Mouse (Mus musculus): ENCODE data around the gene Ece2. TPM values are rescaled to one million over a fixed set of nuclear protein-coding genes. Genes with fewer than 3 reads are reported as not detected.
"Not testable (repeated sequence)": the region's sequence is repeated elsewhere in the genome, so short reads cannot be mapped to it uniquely, and the experiment has no call there.

Gene Ece2
- polyA plus RNA-seq, 2 experiments, result 0.04 to 0.08 TPM

DNA sequence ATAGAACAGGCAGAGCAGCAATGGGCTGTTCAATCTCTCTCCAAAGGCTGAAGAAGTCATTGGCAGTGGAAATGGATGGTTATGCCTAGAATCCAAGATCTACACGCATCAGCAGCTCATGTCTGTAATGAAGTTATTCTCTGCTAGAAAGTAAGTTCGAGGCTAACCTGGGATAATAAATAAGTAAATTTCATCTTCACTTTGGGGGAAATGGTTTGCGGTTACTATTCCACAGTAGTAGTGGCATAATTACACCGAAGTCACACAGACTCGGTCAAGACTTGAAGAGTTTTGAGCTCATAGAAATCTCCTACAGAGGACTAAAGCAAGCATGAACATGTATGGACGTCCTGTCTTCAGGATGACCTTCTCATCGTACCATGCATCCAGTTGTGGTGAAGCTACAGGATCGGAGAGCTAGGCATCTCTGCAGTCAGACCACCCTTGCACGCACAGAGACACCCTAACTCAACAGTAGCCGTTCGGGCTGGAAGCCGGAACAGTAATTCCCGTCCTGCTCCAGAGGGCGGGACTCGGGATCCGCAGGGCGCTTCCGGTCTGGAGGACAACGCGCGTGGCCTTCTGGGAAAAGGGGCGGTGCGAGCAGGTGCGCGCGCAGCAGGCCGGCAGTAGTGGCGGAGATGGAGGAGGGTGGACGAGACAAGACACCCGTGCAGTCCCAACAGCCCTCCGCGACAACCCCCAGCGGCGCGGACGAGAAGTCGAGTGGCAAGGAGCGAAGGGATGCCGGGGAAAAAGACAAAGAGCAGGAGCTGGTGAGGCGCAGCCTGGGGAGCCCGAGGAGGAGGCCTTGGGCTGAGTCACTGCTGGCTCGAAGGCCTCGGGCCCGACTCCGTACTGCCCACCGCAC lies 21.7 kb downstream of the Ece2 start, which contains the start of gene Psmd2:
TSS of gene Psmd2 (plus strand) at position 577 of the 871 bp plus-strand sequence.
- no peaks in the 10 kb centered on the region for H3K9me3 ChIP-seq (ENCODE audit: control insufficient read depth, low read length)
- no peak for TF ChIP-seq EP300 (IDR thresholded peaks at IDR 0.05; ENCODE audit: low read depth)
- peak; percentile 34 for TF ChIP-seq CTCF (IDR thresholded peaks at IDR 0.05; ENCODE audit: low read depth)
- H3K4me3 ChIP-seq (ENCODE audit: insufficient read depth in 1 of 2, low read depth in 2 of 2, low read length in 2 of 2), result peak within 1 kb of the TSS; percentile 80 to 96
- peaks cover 7% of the 10 kb centered on the region in 2 experiments; a peak in 3 of 4 replicates for H3K4me1 ChIP-seq (replicated peaks; ENCODE audit: control insufficient read depth in 2 of 2, insufficient read depth in 2 of 2, low read length in 1 of 2)
- peaks cover 17% of the 10 kb centered on the region for H3K36me3 ChIP-seq (replicated peaks; ENCODE audit: control insufficient read depth, insufficient read depth, low read depth)
- peak within 1 kb of the TSS; percentile 69 for H3K4me2 ChIP-seq (ENCODE audit: low read depth)
- peak; percentile 97 for ATAC-seq (ENCODE audit: insufficient read depth)
- peak within 1 kb of the TSS; percentile 82 for H3K9ac ChIP-seq (replicated peaks)
- H3K27me3 ChIP-seq (ENCODE audit: control insufficient read depth, insufficient read depth, low read length), result no peaks in the 10 kb centered on the region
- WGBS (ENCODE audit: insufficient replicate concordance), result 1% methylated on average over 46 of the region's 46 CpGs
- peak; percentile 85 to 86 (median 86) for DNase-seq (ENCODE audit: low read depth in 3 of 3, low spot score in 3 of 3)
- peak within 1 kb of the TSS; percentile 51 for H3K27ac ChIP-seq

DNA sequence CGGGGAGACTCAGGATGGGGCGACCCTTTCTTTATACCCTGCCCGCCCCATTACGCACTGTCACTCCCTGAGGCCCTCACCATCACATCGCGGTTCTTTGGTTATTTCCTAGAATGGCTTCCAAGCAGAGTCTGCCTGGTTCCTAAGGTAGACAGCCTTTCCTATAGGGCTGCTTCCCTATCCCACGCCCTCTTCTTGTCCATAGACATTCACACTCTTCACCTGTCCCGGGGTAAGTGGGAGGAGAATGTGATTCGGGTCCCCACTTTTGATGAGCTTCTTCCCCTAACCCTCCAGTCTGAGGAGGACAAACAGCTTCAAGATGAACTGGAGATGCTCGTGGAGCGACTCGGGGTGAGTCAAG lies 22.3 kb downstream of the Ece2 start:
- H3K27ac ChIP-seq, result no peak overlapping the region; the same call in 1 of the 2 replicates
- no peaks in the 10 kb centered on the region for H3K27me3 ChIP-seq (ENCODE audit: control insufficient read depth, insufficient read depth, low read length)
- peak overlapping the region; percentile 69 for H3K4me2 ChIP-seq (ENCODE audit: low read depth)
- TF ChIP-seq CTCF (IDR thresholded peaks at IDR 0.05; ENCODE audit: low read depth) (no peak), EP300 (IDR thresholded peaks at IDR 0.05; ENCODE audit: low read depth) (no peak)
- DNase-seq (ENCODE audit: low read depth in 3 of 3, low spot score in 3 of 3) (no peak), ATAC-seq (ENCODE audit: insufficient read depth) (peak; percentile 39; the same call in 1 of the 2 replicates)
- H3K9me3 ChIP-seq (ENCODE audit: control insufficient read depth, low read length), result no peaks in the 10 kb centered on the region
- H3K4me3 ChIP-seq (ENCODE audit: insufficient read depth in 1 of 2, low read depth in 2 of 2, low read length in 2 of 2), result peak overlapping the region; percentile 80 to 96
- H3K4me1 ChIP-seq (replicated peaks; ENCODE audit: control insufficient read depth in 2 of 2, insufficient read depth in 2 of 2, low read length in 1 of 2), result peaks cover 7% of the 10 kb centered on the region in 2 experiments; a peak in 3 of 4 replicates
- WGBS (ENCODE audit: insufficient replicate concordance), result 7% methylated on average over 12 of the region's 12 CpGs
- peak overlapping the region; percentile 82 for H3K9ac ChIP-seq (replicated peaks)
- H3K36me3 ChIP-seq (replicated peaks; ENCODE audit: control insufficient read depth, insufficient read depth, low read depth), result peaks cover 23% of the 10 kb centered on the region

DNA sequence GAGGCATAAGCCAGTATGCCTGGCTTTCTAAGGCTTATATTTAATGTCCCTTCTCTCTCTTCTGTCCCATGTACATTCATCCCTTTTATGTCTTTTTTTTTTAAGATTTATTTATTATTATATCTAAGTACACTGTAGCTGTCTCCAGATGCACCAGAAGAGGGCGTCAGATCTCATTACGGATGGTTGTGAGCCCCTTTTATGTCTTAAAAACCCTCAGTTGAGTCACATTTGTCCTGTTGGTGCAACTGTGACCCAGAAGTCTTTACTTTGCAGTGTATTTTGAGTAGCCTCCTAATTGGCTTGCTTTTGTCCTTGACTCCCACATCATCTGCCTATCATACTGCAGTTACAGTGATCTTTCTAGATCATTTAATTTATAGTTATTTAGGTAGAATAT lies 23.7 kb downstream of the Ece2 start:
- H3K4me2 ChIP-seq (ENCODE audit: low read depth), result peak overlapping the region; percentile 69
- TF ChIP-seq EP300 (IDR thresholded peaks at IDR 0.05; ENCODE audit: low read depth) (no peak), CTCF (IDR thresholded peaks at IDR 0.05; ENCODE audit: low read depth) (no peak)
- ATAC-seq (ENCODE audit: insufficient read depth), result no peak
- no peaks in the 10 kb centered on the region for H3K27me3 ChIP-seq (ENCODE audit: control insufficient read depth, insufficient read depth, low read length)
- peaks cover 7% of the 10 kb centered on the region in 2 experiments; a peak in 3 of 4 replicates for H3K4me1 ChIP-seq (replicated peaks; ENCODE audit: control insufficient read depth in 2 of 2, insufficient read depth in 2 of 2, low read length in 1 of 2)
- no peaks in the 10 kb centered on the region for H3K9me3 ChIP-seq (ENCODE audit: control insufficient read depth, low read length)
- no peak overlapping the region for H3K27ac ChIP-seq
- WGBS (ENCODE audit: insufficient replicate concordance), result 50% methylated on average over 2 of the region's 2 CpGs
- DNase-seq (ENCODE audit: low read depth in 3 of 3, low spot score in 3 of 3), result no peak
- H3K36me3 ChIP-seq (replicated peaks; ENCODE audit: control insufficient read depth, insufficient read depth, low read depth), result peaks cover 35% of the 10 kb centered on the region
- H3K4me3 ChIP-seq (ENCODE audit: insufficient read depth in 1 of 2, low read depth in 2 of 2, low read length in 2 of 2), result no peak overlapping the region
- H3K9ac ChIP-seq (replicated peaks), result no peak overlapping the region

DNA sequence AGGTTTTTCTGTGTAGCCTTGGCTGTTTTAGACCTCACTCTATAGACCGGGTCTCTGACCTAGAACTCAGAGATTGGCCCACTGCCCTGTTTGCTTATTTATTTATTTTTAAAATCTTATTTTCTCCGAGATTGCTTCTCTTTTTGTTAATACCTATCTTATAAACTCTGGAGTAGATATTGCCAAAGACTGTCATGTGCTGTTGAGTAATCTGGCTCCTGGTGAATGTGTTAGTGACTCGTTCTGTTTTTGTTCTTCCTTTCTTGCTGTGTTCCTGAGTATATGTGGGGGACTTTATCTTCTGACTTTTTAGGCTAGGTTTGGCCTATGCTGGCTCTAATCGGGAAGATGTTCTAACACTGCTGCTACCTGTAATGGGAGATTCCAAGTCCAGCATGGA lies 28.0 kb downstream of the Ece2 start:
- no peaks in the 10 kb centered on the region for H3K27me3 ChIP-seq (ENCODE audit: control insufficient read depth, insufficient read depth, low read length)
- peaks cover 2 to 4% of the 10 kb centered on the region in 2 experiments; a peak in 2 of 4 replicates for H3K4me1 ChIP-seq (replicated peaks; ENCODE audit: control insufficient read depth in 2 of 2, insufficient read depth in 2 of 2, low read length in 1 of 2)
- no peak for ATAC-seq (ENCODE audit: insufficient read depth)
- TF ChIP-seq EP300 (IDR thresholded peaks at IDR 0.05; ENCODE audit: low read depth) (no peak), CTCF (IDR thresholded peaks at IDR 0.05; ENCODE audit: low read depth) (no peak)
- H3K4me3 ChIP-seq (ENCODE audit: insufficient read depth in 1 of 2, low read depth in 2 of 2, low read length in 2 of 2), result no peak overlapping the region
- no peak for DNase-seq (ENCODE audit: low read depth in 3 of 3, low spot score in 3 of 3)
- no peak overlapping the region for H3K4me2 ChIP-seq (ENCODE audit: low read depth)
- WGBS (ENCODE audit: insufficient replicate concordance), result 75% methylated on average over 4 of the region's 4 CpGs
- no peaks in the 10 kb centered on the region for H3K9me3 ChIP-seq (ENCODE audit: control insufficient read depth, low read length)
- peaks cover 73% of the 10 kb centered on the region for H3K36me3 ChIP-seq (replicated peaks; ENCODE audit: control insufficient read depth, insufficient read depth, low read depth)
- no peak overlapping the region for H3K27ac ChIP-seq
- H3K9ac ChIP-seq (replicated peaks), result no peak overlapping the region

DNA sequence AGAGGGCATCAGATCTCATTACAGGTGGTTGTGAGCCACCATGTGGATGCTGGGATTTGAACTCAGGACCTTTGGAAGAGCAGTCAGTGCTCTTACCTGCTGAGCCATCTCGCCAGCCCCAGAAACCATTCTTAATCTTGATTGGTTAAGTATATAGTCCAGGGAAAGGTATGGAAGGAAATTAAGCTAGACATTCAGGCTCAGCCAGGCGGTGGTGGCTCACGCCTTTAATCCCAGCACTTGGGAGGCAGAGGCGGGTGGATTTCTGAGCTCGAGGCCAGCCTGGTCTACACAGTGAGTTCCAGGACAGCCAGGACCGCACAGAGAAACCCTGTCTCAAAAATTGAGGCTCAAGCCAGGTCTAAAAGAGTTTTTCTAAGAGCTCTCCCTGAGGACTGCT lies 38.4 kb downstream of the Ece2 start, which contains the start of gene Eif4g1:
TSS of gene Eif4g1 (plus strand) at position 301 of the 400 bp plus-strand sequence.
- H3K36me3 ChIP-seq (replicated peaks; ENCODE audit: control insufficient read depth, insufficient read depth, low read depth); H3K27me3 ChIP-seq (ENCODE audit: control insufficient read depth, insufficient read depth, low read length); H3K4me3 ChIP-seq (ENCODE audit: insufficient read depth in 1 of 2, low read depth in 2 of 2, low read length in 2 of 2); H3K27ac ChIP-seq; H3K4me2 ChIP-seq (ENCODE audit: low read depth); H3K4me1 ChIP-seq (replicated peaks; ENCODE audit: control insufficient read depth in 2 of 2, insufficient read depth in 2 of 2, low read length in 1 of 2); ATAC-seq (ENCODE audit: insufficient read depth); H3K9ac ChIP-seq (replicated peaks); DNase-seq (ENCODE audit: low read depth in 3 of 3, low spot score in 3 of 3); H3K9me3 ChIP-seq (ENCODE audit: control insufficient read depth, low read length): not testable (repeated sequence)
- WGBS (ENCODE audit: insufficient replicate concordance), result 75% methylated on average over 4 of the region's 6 CpGs
